Mouse (Mus musculus): ENCODE results near the gene Smarcd3. TPM values are rescaled to one million over a fixed set of nuclear protein-coding genes. Genes with fewer than 3 reads are reported as not detected.

Gene Smarcd3
- polyA plus RNA-seq, 1 experiment from 2014 or later = 21.1 TPM

DNA sequence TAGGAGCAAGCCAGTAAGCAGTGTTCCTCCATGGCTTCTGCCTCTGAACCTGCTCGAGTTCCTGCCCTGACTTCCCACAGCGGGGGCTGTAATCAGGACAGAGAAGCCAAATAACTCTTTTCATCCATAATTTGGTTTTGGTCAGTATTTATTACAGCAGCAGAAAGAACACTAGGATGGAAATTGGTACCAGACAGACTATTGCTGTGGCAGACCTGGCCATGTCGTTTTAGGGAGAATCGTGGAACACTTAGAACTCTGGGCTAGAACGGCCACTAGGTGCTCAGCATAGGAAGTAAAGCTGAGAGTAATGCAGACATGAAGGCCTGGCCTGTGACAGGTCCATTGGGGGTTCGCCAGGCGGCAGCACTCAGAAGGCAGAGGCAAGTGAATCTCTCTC is 25.5 kb upstream of the Smarcd3 start:
- no peaks in the 10 kb centered on the region for H3K27me3 ChIP-seq (ENCODE audit: control insufficient read depth, insufficient read depth, low read depth, low read length)
- no peak overlapping the region for H3K9ac ChIP-seq (ENCODE audit: low read length)
- no peak overlapping the region for H3K27ac ChIP-seq (ENCODE audit: low read length)
- H3K4me3 ChIP-seq (ENCODE audit: low read length) = no peak overlapping the region
- no peak overlapping the region for H3K4me2 ChIP-seq (ENCODE audit: low read depth, low read length)
- ATAC-seq (ENCODE audit: low read depth) = no peak
- no peaks in the 10 kb centered on the region for H3K4me1 ChIP-seq (replicated peaks; ENCODE audit: control insufficient read depth, insufficient read depth, low read length)
- 64% methylated on average over 7 of the region's 7 CpGs for WGBS
- H3K36me3 ChIP-seq (ENCODE audit: control insufficient read depth, insufficient read depth, low read length) = no peaks in the 10 kb centered on the region
- no peaks in the 10 kb centered on the region for H3K9me3 ChIP-seq (ENCODE audit: control insufficient read depth, low read length)

DNA sequence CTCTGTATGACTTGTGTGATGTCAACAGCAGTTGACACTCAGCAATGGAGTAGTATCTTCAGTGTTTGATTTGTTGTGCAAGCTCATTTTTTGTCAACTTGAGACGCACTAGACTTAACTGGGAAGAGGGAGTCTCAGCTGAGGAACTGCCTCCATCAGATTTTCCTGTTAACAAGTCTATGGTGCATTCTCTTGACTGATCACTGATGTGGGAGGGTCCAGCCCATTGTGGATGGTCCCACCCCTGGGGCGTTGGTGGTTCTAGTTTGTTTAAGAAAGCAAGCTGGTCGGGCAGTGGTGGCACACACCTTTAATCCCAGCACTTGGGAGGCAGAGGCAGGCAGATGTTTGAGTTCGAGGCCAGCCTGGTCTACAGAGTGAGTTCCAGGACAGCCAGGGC is 25.0 kb upstream of the Smarcd3 start:
- no peak for ATAC-seq (ENCODE audit: low read depth)
- Histone ChIP-seq H3K27ac (ENCODE audit: low read length) (no peak overlapping the region), H3K27me3 (ENCODE audit: control insufficient read depth, insufficient read depth, low read depth, low read length) (no peaks in the 10 kb centered on the region), H3K36me3 (ENCODE audit: control insufficient read depth, insufficient read depth, low read length) (no peaks in the 10 kb centered on the region), H3K4me3 (ENCODE audit: low read length) (no peak overlapping the region), H3K4me2 (ENCODE audit: low read depth, low read length) (no peak overlapping the region), H3K9ac (ENCODE audit: low read length) (no peak overlapping the region), H3K4me1 (replicated peaks; ENCODE audit: control insufficient read depth, insufficient read depth, low read length) (no peaks in the 10 kb centered on the region), H3K9me3 (ENCODE audit: control insufficient read depth, low read length) (no peaks in the 10 kb centered on the region)
- 55% methylated on average over 4 of the region's 4 CpGs for WGBS

- Histone ChIP-seq H3K4me2 (ENCODE audit: low read depth, low read length) (no peak overlapping the region), H3K36me3 (ENCODE audit: control insufficient read depth, insufficient read depth, low read length) (no peaks in the 10 kb centered on the region), H3K27me3 (ENCODE audit: control insufficient read depth, insufficient read depth, low read depth, low read length) (no peaks in the 10 kb centered on the region), H3K27ac (ENCODE audit: low read length) (no peak overlapping the region), H3K9ac (ENCODE audit: low read length) (no peak overlapping the region), H3K9me3 (ENCODE audit: control insufficient read depth, low read length) (no peaks in the 10 kb centered on the region), H3K4me1 (replicated peaks; ENCODE audit: control insufficient read depth, insufficient read depth, low read length) (no peaks in the 10 kb centered on the region), H3K4me3 (ENCODE audit: low read length) (no peak overlapping the region)
- ATAC-seq (ENCODE audit: low read depth) = no peak
- 90% methylated on average over 1 of the region's 1 CpGs for WGBS
These were observed 21.2 kb upstream of the Smarcd3 start for GRCm38 (mm10) chr5:24645454-24645853.

DNA sequence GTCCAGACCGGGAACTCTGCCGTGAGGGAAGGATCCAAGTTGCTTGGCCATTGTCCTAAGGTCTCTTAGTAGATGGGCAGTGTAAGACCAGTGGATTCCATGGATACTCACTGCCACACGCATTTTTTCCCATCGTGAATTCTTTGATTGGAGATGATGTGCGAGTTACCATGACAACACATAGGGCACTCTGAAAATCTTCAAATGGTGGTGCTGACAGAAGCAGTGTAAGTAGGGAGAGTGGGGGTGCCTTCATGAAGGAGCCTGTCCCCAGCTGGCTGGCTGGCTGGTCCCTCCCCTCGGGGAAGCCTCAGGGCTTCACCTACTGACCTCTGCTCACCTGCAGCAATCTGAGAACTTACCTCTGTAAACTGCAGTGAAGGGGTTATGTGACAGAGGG is 14.9 kb upstream of the Smarcd3 start:
- no peaks in the 10 kb centered on the region for H3K4me1 ChIP-seq (replicated peaks; ENCODE audit: control insufficient read depth, insufficient read depth, low read length)
- H3K27ac ChIP-seq (ENCODE audit: low read length) = no peak overlapping the region
- no peak overlapping the region for H3K9ac ChIP-seq (ENCODE audit: low read length)
- 51% methylated on average over 6 of the region's 6 CpGs for WGBS
- no peaks in the 10 kb centered on the region for H3K27me3 ChIP-seq (ENCODE audit: control insufficient read depth, insufficient read depth, low read depth, low read length)
- H3K36me3 ChIP-seq (ENCODE audit: control insufficient read depth, insufficient read depth, low read length) = no peaks in the 10 kb centered on the region
- no peak overlapping the region for H3K4me2 ChIP-seq (ENCODE audit: low read depth, low read length)
- H3K4me3 ChIP-seq (ENCODE audit: low read length) = no peak overlapping the region
- no peaks in the 10 kb centered on the region for H3K9me3 ChIP-seq (ENCODE audit: control insufficient read depth, low read length)
- ATAC-seq (ENCODE audit: low read depth) = no peak

GRCm38 (mm10) chr5:24638131-24638530 is 13.9 kb upstream of the Smarcd3 start:
- Histone ChIP-seq H3K4me2 (ENCODE audit: low read depth, low read length) (no peak overlapping the region), H3K9me3 (ENCODE audit: control insufficient read depth, low read length) (no peaks in the 10 kb centered on the region), H3K4me3 (ENCODE audit: low read length) (no peak overlapping the region), H3K36me3 (ENCODE audit: control insufficient read depth, insufficient read depth, low read length) (no peaks in the 10 kb centered on the region), H3K27ac (ENCODE audit: low read length) (no peak overlapping the region), H3K9ac (ENCODE audit: low read length) (no peak overlapping the region), H3K27me3 (ENCODE audit: control insufficient read depth, insufficient read depth, low read depth, low read length) (no peaks in the 10 kb centered on the region), H3K4me1 (replicated peaks; ENCODE audit: control insufficient read depth, insufficient read depth, low read length) (no peaks in the 10 kb centered on the region)
- ATAC-seq (ENCODE audit: low read depth) = no peak
- WGBS = 36% methylated on average over 6 of the region's 6 CpGs

DNA sequence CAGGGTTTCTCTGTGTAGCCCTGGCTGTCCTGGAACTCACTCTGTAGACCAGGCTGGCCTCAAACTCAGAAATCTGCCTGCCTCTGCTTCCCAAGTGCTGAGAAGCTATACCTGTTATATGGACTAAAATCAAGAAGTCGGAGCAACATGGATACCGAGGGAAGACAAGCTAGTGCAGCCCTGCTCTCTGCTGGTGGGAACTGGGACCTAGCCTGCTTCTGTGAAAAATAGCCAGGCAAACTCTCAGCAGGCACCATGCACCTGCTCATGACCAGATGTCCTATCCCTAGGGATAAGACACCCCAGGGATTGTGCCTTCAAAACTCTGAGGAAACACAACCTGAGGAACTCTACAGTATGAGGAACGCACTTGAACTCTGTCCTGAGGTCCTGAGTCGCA is 12.8 kb upstream of the Smarcd3 start:
- H3K27me3 ChIP-seq (ENCODE audit: control insufficient read depth, insufficient read depth, low read depth, low read length) = no peaks in the 10 kb centered on the region

GRCm38 (mm10) chr5:24635526-24636141 is 11.4 kb upstream of the Smarcd3 start:
- Histone ChIP-seq H3K4me2 (ENCODE audit: low read depth, low read length) (no peak overlapping the region), H3K9me3 (ENCODE audit: control insufficient read depth, low read length) (no peaks in the 10 kb centered on the region), H3K4me1 (replicated peaks; ENCODE audit: control insufficient read depth, insufficient read depth, low read length) (no peaks in the 10 kb centered on the region), H3K27me3 (ENCODE audit: control insufficient read depth, insufficient read depth, low read depth, low read length) (no peaks in the 10 kb centered on the region), H3K4me3 (ENCODE audit: low read length) (no peak overlapping the region), H3K9ac (ENCODE audit: low read length) (no peak overlapping the region), H3K36me3 (ENCODE audit: control insufficient read depth, insufficient read depth, low read length) (no peaks in the 10 kb centered on the region), H3K27ac (ENCODE audit: low read length) (no peak overlapping the region)
- 76% methylated on average over 6 of the region's 6 CpGs for WGBS
- no peak for ATAC-seq (ENCODE audit: low read depth)

More for the DNA sequence above, 12.8 kb upstream of the Smarcd3 start:
- 67% methylated on average over 4 of the region's 4 CpGs for WGBS
- ATAC-seq (ENCODE audit: low read depth) = no peak
- no peaks in the 10 kb centered on the region for H3K36me3 ChIP-seq (ENCODE audit: control insufficient read depth, insufficient read depth, low read length)
- no peak overlapping the region for H3K4me2 ChIP-seq (ENCODE audit: low read depth, low read length)
- no peak overlapping the region for H3K9ac ChIP-seq (ENCODE audit: low read length)
- H3K27ac ChIP-seq (ENCODE audit: low read length) = no peak overlapping the region
- no peak overlapping the region for H3K4me3 ChIP-seq (ENCODE audit: low read length)
- H3K9me3 ChIP-seq (ENCODE audit: control insufficient read depth, low read length) = no peaks in the 10 kb centered on the region
- H3K4me1 ChIP-seq (replicated peaks; ENCODE audit: control insufficient read depth, insufficient read depth, low read length) = no peaks in the 10 kb centered on the region

DNA sequence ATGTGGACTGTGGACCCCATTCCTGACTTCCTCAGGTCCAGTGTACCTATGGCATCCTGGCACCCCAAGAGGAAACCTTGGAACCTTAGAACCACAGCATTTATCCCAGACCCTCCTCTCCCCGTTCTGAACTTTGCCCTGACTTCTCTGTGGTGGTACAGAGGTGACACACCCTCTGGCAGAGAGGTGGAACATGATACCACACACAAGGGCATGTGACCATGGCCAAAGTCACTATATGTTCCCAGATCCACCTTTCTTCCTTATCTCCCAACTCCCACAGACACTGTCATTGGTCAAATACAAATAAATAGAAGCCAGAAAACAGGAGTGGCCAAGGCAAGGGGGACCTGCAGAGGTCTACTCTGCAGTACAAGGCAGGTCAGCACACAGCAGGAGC is 10.9 kb upstream of the Smarcd3 start:
- H3K9ac ChIP-seq (ENCODE audit: low read length) = no peak overlapping the region
- H3K4me2 ChIP-seq (ENCODE audit: low read depth, low read length) = no peak overlapping the region
- no peaks in the 10 kb centered on the region for H3K27me3 ChIP-seq (ENCODE audit: control insufficient read depth, insufficient read depth, low read depth, low read length)
- H3K36me3 ChIP-seq (ENCODE audit: control insufficient read depth, insufficient read depth, low read length) = no peaks in the 10 kb centered on the region
- H3K4me1 ChIP-seq (replicated peaks; ENCODE audit: control insufficient read depth, insufficient read depth, low read length) = no peaks in the 10 kb centered on the region
- no peak overlapping the region for H3K27ac ChIP-seq (ENCODE audit: low read length)
- 22% methylated on average over 1 of the region's 1 CpGs for WGBS
- no peak overlapping the region for H3K4me3 ChIP-seq (ENCODE audit: low read length)
- no peaks in the 10 kb centered on the region for H3K9me3 ChIP-seq (ENCODE audit: control insufficient read depth, low read length)
- ATAC-seq (ENCODE audit: low read depth) = no peak

- Histone ChIP-seq H3K4me2 (ENCODE audit: low read depth, low read length) (no peak overlapping the region), H3K27ac (ENCODE audit: low read length) (no peak overlapping the region), H3K4me3 (ENCODE audit: low read length) (no peak overlapping the region), H3K4me1 (replicated peaks; ENCODE audit: control insufficient read depth, insufficient read depth, low read length) (no peaks in the 10 kb centered on the region), H3K9ac (ENCODE audit: low read length) (no peak overlapping the region), H3K36me3 (ENCODE audit: control insufficient read depth, insufficient read depth, low read length) (no peaks in the 10 kb centered on the region), H3K27me3 (ENCODE audit: control insufficient read depth, insufficient read depth, low read depth, low read length) (no peaks in the 10 kb centered on the region; the same call in 1 of the 2 replicates), H3K9me3 (ENCODE audit: control insufficient read depth, low read length) (no peaks in the 10 kb centered on the region)
- 41% methylated on average over 3 of the region's 3 CpGs for WGBS
- no peak for ATAC-seq (ENCODE audit: low read depth)
These were observed 5.5 kb upstream of the Smarcd3 start for GRCm38 (mm10) chr5:24629712-24630111.

DNA sequence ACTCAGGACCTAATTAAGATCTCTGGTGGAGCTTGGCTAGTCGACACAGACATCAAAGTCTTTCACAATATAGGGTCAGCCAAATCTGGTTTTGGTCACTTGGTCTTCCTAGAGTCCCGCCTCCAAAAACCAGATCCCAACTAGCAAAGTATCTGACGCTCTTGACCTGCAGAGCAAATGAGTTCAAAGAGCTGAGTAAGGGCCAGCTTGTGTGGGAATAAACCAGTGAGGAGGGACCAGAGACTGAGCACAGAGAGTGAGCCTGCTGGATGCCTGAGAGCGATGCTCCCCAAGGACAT is 560 bp upstream of the Smarcd3 start:
- ATAC-seq (ENCODE audit: low read depth) = no peak
- Histone ChIP-seq H3K4me1 (replicated peaks; ENCODE audit: control insufficient read depth, insufficient read depth, low read length) (peaks cover 4% of the 10 kb centered on the region; the same call in 1 of the 2 replicates), H3K9ac (ENCODE audit: low read length) (no peak overlapping the region), H3K9me3 (ENCODE audit: control insufficient read depth, low read length) (no peaks in the 10 kb centered on the region), H3K27ac (ENCODE audit: low read length) (no peak overlapping the region), H3K4me3 (ENCODE audit: low read length) (no peak overlapping the region), H3K27me3 (ENCODE audit: control insufficient read depth, insufficient read depth, low read depth, low read length) (peaks cover 11% of the 10 kb centered on the region), H3K4me2 (ENCODE audit: low read depth, low read length) (no peak overlapping the region), H3K36me3 (ENCODE audit: control insufficient read depth, insufficient read depth, low read length) (no peaks in the 10 kb centered on the region)
- 25% methylated on average over 4 of the region's 4 CpGs for WGBS

Data from lung, embryonic 16.5 days (tissue).